Mouse (Mus musculus) myocyte (in vitro differentiated cells): ENCODE data around the gene Nxn.

Experiments
- E2F4 ChIP-seq: IDR thresholded peaks from one replicate; pipeline ENCODE4 v1.6.1; 2011; ENCODE audit warnings: mild to moderate bottlenecking, control low read depth, moderate library complexity; ENCODE audit not compliant: insufficient read depth
- MAX ChIP-seq: IDR thresholded peaks from one replicate; pipeline ENCODE4 v1.6.1; 2011; ENCODE audit warnings: low read depth, mild to moderate bottlenecking, control low read depth
- MYOD1 ChIP-seq, 3 experiments: IDR thresholded peaks; one replicate each; pipeline ENCODE4 v1.6.1; 2011; ENCODE audit warnings: control low read depth in 2 of 3, low read depth in 2 of 3, mild to moderate bottlenecking in 2 of 3, moderate library complexity in 1 of 3; ENCODE audit not compliant: insufficient read length in 2 of 3, control insufficient read depth in 1 of 3
- MYOG ChIP-seq, 3 experiments: IDR thresholded peaks; one replicate each; pipeline ENCODE4 v1.6.1; 2011; ENCODE audit warnings: control low read depth in 2 of 3, low read depth in 2 of 3, mild to moderate bottlenecking in 2 of 3; ENCODE audit not compliant: insufficient read length in 2 of 3, control insufficient read depth in 1 of 3, insufficient read depth in 1 of 3
- POLR2A ChIP-seq: IDR thresholded peaks from one replicate; pipeline ENCODE4 v1.6.1; 2011; ENCODE audit warnings: low read depth, mild to moderate bottlenecking, control low read depth, moderate library complexity; ENCODE audit not compliant: insufficient read length
- POLR2AphosphoS2 ChIP-seq: IDR thresholded peaks from one replicate; pipeline ENCODE4 v1.6.1; 2011; ENCODE audit warnings: low read depth, control low read depth; ENCODE audit not compliant: insufficient read length
- REST ChIP-seq: IDR thresholded peaks from one replicate; pipeline ENCODE4 v1.6.1; 2011; ENCODE audit warnings: mild to moderate bottlenecking, control low read depth, moderate library complexity; ENCODE audit not compliant: insufficient read depth, insufficient read length
- TCF12 ChIP-seq: IDR thresholded peaks from one replicate; pipeline ENCODE4 v1.6.1; 2011; ENCODE audit warnings: mild to moderate bottlenecking, control low read depth; ENCODE audit not compliant: poor library complexity, insufficient read depth, severe bottlenecking
- TCF3 ChIP-seq: IDR thresholded peaks from one replicate; pipeline ENCODE4 v1.6.1; 2011; ENCODE audit warnings: low read depth, control low read depth; ENCODE audit not compliant: insufficient read length

- TF ChIP-seq POLR2AphosphoS2 (peak; percentile 95), POLR2A (peak; percentile 100), MAX (peak; percentile 43), TCF12 (no peak), MYOD1 (IDR thresholded peaks at IDR 0.05; ENCODE audit: control insufficient read depth in 1 of 3, insufficient read length in 2 of 3, low read depth in 2 of 3) (peak in 1 of 3 experiments; percentile 38), TCF3 (no peak), E2F4 (no peak), REST (no peak), MYOG (IDR thresholded peaks at IDR 0.05; ENCODE audit: control insufficient read depth in 1 of 3, insufficient read depth in 1 of 3, insufficient read length in 2 of 3, low read depth in 2 of 3) (peak in 1 of 3 experiments; percentile 22)
Observed at GRCm38 (mm10) chr11:76217390-76217800, 181.5 kb downstream of the Nxn start, which contains the start of the genes Dbil5 and Gemin4.
